Mouse (Mus musculus): ENCODE measurements around the gene Phf5a.
"Not testable (repeated sequence)": the region's sequence is repeated elsewhere in the genome, so short reads cannot be mapped to it uniquely, and the experiment has no call there.

Phf5a gene

GRCm38 (mm10) chr15:81871604-81872261, at the start of gene Phf5a:
Phf5a (minus strand) TSS chr15:81871911.
- peak; percentile 73 for DNase-seq (ENCODE audit: extremely low read depth, low read depth, low spot score)

- DNase-seq (ENCODE audit: extremely low read depth, low read depth, low spot score): no peak
These were observed 49.5 kb upstream of the Phf5a start for GRCm38 (mm10) chr15:81921255-81921654.

- no peak for DNase-seq (ENCODE audit: extremely low read depth, low read depth, low spot score)
These were observed 49.0 kb upstream of the Phf5a start for GRCm38 (mm10) chr15:81920546-81921217.

GRCm38 (mm10) chr15:81919062-81919461, 47.4 kb upstream of the Phf5a start:
- DNase-seq (ENCODE audit: extremely low read depth, low read depth, low spot score): no peak

GRCm38 (mm10) chr15:81917621-81918463, 46.1 kb upstream of the Phf5a start:
- DNase-seq (ENCODE audit: extremely low read depth, low read depth, low spot score): no peak

GRCm38 (mm10) chr15:81917201-81917600, 45.5 kb upstream of the Phf5a start:
- DNase-seq (ENCODE audit: extremely low read depth, low read depth, low spot score): no peak

GRCm38 (mm10) chr15:81915663-81916062, 44.0 kb upstream of the Phf5a start:
- no peak for DNase-seq (ENCODE audit: extremely low read depth, low read depth, low spot score)

GRCm38 (mm10) chr15:81914668-81915067, 43.0 kb upstream of the Phf5a start:
- DNase-seq (ENCODE audit: extremely low read depth, low read depth, low spot score): no peak

- no peak for DNase-seq (ENCODE audit: extremely low read depth, low read depth, low spot score)
These were observed 40.8 kb upstream of the Phf5a start for GRCm38 (mm10) chr15:81912498-81912897.

GRCm38 (mm10) chr15:81908767-81909166, 37.1 kb upstream of the Phf5a start:
- not testable (repeated sequence) for DNase-seq (ENCODE audit: extremely low read depth, low read depth, low spot score)

- DNase-seq (ENCODE audit: extremely low read depth, low read depth, low spot score): no peak
These were observed 36.2 kb upstream of the Phf5a start for GRCm38 (mm10) chr15:81907953-81908352.

- no peak for DNase-seq (ENCODE audit: extremely low read depth, low read depth, low spot score)
These were observed 33.2 kb upstream of the Phf5a start for GRCm38 (mm10) chr15:81904939-81905338.

GRCm38 (mm10) chr15:81898751-81899150, 27.0 kb upstream of the Phf5a start:
- no peak for DNase-seq (ENCODE audit: extremely low read depth, low read depth, low spot score)

GRCm38 (mm10) chr15:81897607-81898285, 26.0 kb upstream of the Phf5a start:
- DNase-seq (ENCODE audit: extremely low read depth, low read depth, low spot score): no peak

GRCm38 (mm10) chr15:81896407-81896806, 24.7 kb upstream of the Phf5a start:
- DNase-seq (ENCODE audit: extremely low read depth, low read depth, low spot score): no peak

- no peak for DNase-seq (ENCODE audit: extremely low read depth, low read depth, low spot score)
These were observed 22.3 kb upstream of the Phf5a start for GRCm38 (mm10) chr15:81894002-81894401.

- no peak for DNase-seq (ENCODE audit: extremely low read depth, low read depth, low spot score)
These were observed 20.3 kb upstream of the Phf5a start for GRCm38 (mm10) chr15:81891822-81892580.

GRCm38 (mm10) chr15:81891140-81891802, 19.6 kb upstream of the Phf5a start:
- no peak for DNase-seq (ENCODE audit: extremely low read depth, low read depth, low spot score)

GRCm38 (mm10) chr15:81889175-81889574, 17.5 kb upstream of the Phf5a start:
- no peak for DNase-seq (ENCODE audit: extremely low read depth, low read depth, low spot score)
